Mouse (Mus musculus): Measurements from ENCODE around the gene Glipr2.
A peak's percentile ranks its signal among the peaks of the same experiment; 100 is the strongest.

Gene Glipr2

GRCm38 (mm10) chr4:43970393-43971330 lies 13.5 kb downstream of the Glipr2 start:
- no peak for DNase-seq (ENCODE audit: low read depth, low spot score)

- no peak for DNase-seq (ENCODE audit: low read depth, low spot score)
These were observed 14.4 kb downstream of the Glipr2 start for GRCm38 (mm10) chr4:43971541-43972136.

GRCm38 (mm10) chr4:43972137-43972591 lies 15.0 kb downstream of the Glipr2 start:
- peak; percentile 49 for DNase-seq (ENCODE audit: low read depth, low spot score)

GRCm38 (mm10) chr4:43973526-43973981 lies 16.4 kb downstream of the Glipr2 start:
- DNase-seq (ENCODE audit: low read depth, low spot score) = no peak

GRCm38 (mm10) chr4:43974914-43975616 lies 17.9 kb downstream of the Glipr2 start:
- DNase-seq (ENCODE audit: low read depth, low spot score) = no peak

- no peak for DNase-seq (ENCODE audit: low read depth, low spot score)
These were observed 19.1 kb downstream of the Glipr2 start for GRCm38 (mm10) chr4:43976223-43976740.

GRCm38 (mm10) chr4:43978521-43979443 lies 21.6 kb downstream of the Glipr2 start:
- DNase-seq (ENCODE audit: low read depth, low spot score) = no peak

- DNase-seq (ENCODE audit: low read depth, low spot score) = no peak
These were observed 22.5 kb downstream of the Glipr2 start for GRCm38 (mm10) chr4:43979746-43980145.

- DNase-seq (ENCODE audit: low read depth, low spot score) = no peak
These were observed 23.0 kb downstream of the Glipr2 start for GRCm38 (mm10) chr4:43980236-43980635.

- DNase-seq (ENCODE audit: low read depth, low spot score) = no peak
These were observed 23.6 kb downstream of the Glipr2 start for GRCm38 (mm10) chr4:43980846-43981245.

- DNase-seq (ENCODE audit: low read depth, low spot score) = no peak
These were observed 24.1 kb downstream of the Glipr2 start for GRCm38 (mm10) chr4:43981251-43981650.

GRCm38 (mm10) chr4:43982053-43982732 lies 25.0 kb downstream of the Glipr2 start:
- peak; percentile 88 for DNase-seq (ENCODE audit: low read depth, low spot score)

- DNase-seq (ENCODE audit: low read depth, low spot score) = no peak
These were observed 26.0 kb downstream of the Glipr2 start, which contains the start of gene Ccin for GRCm38 (mm10) chr4:43983181-43983580. Gene Ccin (plus strand): TSS chr4:43983483.

- DNase-seq (ENCODE audit: low read depth, low spot score) = no peak
These were observed 26.6 kb downstream of the Glipr2 start for GRCm38 (mm10) chr4:43983756-43984155.

GRCm38 (mm10) chr4:43984326-43984725 lies 27.1 kb downstream of the Glipr2 start:
- no peak for DNase-seq (ENCODE audit: low read depth, low spot score)

- no peak for DNase-seq (ENCODE audit: low read depth, low spot score)
These were observed 31.8 kb downstream of the Glipr2 start for GRCm38 (mm10) chr4:43988976-43989375.

GRCm38 (mm10) chr4:43993072-43993471 lies 35.9 kb downstream of the Glipr2 start:
- no peak for DNase-seq (ENCODE audit: low read depth, low spot score)

GRCm38 (mm10) chr4:43994342-43994741 lies 37.1 kb downstream of the Glipr2 start:
- no peak for DNase-seq (ENCODE audit: low read depth, low spot score)

- no peak for DNase-seq (ENCODE audit: low read depth, low spot score)
These were observed 46.4 kb downstream of the Glipr2 start for GRCm38 (mm10) chr4:44003622-44004021.

- DNase-seq (ENCODE audit: low read depth, low spot score) = no peak
These were observed 46.9 kb downstream of the Glipr2 start, which contains the start of gene Clta for GRCm38 (mm10) chr4:44004126-44004525. Gene Clta (plus strand): TSS chr4:44004452.
